Mouse (Mus musculus): Measurements from ENCODE around the gene Tshz2.

DNA sequence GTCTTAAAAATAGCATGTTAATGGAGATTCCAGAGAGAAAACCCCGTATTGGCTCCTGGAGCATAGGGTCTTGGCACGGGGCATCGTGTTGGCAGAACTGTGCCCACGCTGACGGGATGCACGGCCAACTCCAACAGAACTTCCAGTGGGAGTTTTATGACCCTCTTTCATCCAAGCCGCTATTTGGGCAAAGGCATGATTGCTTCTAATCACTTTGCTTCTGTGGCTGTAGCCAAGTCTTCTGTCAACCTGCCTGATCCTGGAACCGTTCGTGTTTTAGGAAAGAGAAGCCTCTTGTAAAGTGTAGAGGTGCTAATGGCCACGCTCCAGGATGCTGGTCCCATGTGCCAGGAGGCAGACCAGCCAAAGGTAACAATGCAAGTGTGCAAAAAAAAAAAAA lies 350.1 kb downstream of the Tshz2 start:
- TF ChIP-seq CTCF (IDR thresholded peaks at IDR 0.05; ENCODE audit: insufficient read depth, low read length) (no peak), POLR2A (IDR thresholded peaks at IDR 0.05; ENCODE audit: borderline replicate concordance, extremely low read depth, low read depth, low read length) (no peak)

Data from lung, adult 2 months (tissue).